Mouse (Mus musculus) kidney, adult 2 months (tissue): ENCODE results near the gene Lsmem1.

Experiments used
- CTCF ChIP-seq: fragments of 200-500 bp; conservative IDR thresholded peaks from 2 replicates; pipeline ENCODE4 v1.5.1; 2011; ENCODE audit warnings: low read depth, mild to moderate bottlenecking, control low read depth, low read length, moderate library complexity, mixed read lengths; ENCODE audit not compliant: insufficient read depth, insufficient read length
- POLR2A ChIP-seq: fragments of 200-500 bp; IDR thresholded peaks from one replicate; pipeline ENCODE4 v1.6.1; 2011; ENCODE audit warnings: low read depth, low read length, control low read depth

- no peak for TF ChIP-seq POLR2A
- TF ChIP-seq CTCF: no peak
Measured at GRCm38 (mm10) chr12:40154188-40154587, 45.1 kb downstream of the Lsmem1 start.
